Mouse (Mus musculus): ENCODE measurements around the gene Akr1cl.

DNA sequence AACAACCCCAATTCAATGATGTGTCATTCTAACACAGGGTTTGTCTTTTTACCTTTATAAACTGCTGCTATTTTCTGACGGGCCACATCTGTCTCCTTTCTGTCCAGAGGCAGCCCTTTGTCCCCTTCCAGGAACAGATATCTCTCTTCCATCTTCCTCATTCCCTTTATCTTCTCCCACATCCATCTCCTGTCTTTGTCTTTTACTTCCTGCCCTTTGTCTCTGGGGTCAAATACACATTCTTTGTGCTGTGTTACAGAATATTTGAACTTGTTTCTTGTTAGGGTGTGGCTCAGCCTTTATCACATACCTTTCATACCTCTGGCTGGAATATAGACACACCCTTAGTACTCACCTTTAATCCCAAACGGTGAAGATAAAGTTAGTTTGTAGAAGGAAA is 5.0 kb upstream of the Akr1cl start:
- TF ChIP-seq EP300 (IDR thresholded peaks at IDR 0.05; ENCODE audit: low read depth) = no peak
- TF ChIP-seq CTCF (IDR thresholded peaks at IDR 0.05; ENCODE audit: low read depth) = no peak
